ENCODE assay signal across 31 mouse cellular contexts in genomic region chr5:146158326-146158725, GRCm38 (mm10). TPM values are rescaled to one million over a fixed set of nuclear protein-coding genes. Genes with fewer than 3 reads are reported as not detected.
"Had no signal": no experiment of that assay in that cellular context is flagged by ENCODE, and none has a peak within 500 bp of the region (broad histone marks: within the 10 kb centered on the region; RNA-seq: fewer than 3 reads in every experiment).

No protein-coding gene starts in this region.

RNA-seq across cellular contexts. Expression of gene Gm5565, which starts 2.0 kb away (rescaled TPM):
- polyA plus RNA-seq: limb, embryonic 10.5 days; limb, embryonic 11.5 days; limb, embryonic 12.5 days; limb, embryonic 13.5 days; limb, embryonic 14.5 days; limb, embryonic 15.5 days; liver, adult 2 months; liver, embryonic 11.5 days; liver, embryonic 12.5 days; liver, embryonic 13.5 days; liver, embryonic 14.5 days; liver, embryonic 15.5 days; liver, embryonic 16.5 days; liver, postnatal 0 days; lung, adult 2 months; lung, embryonic 14.5 days; lung, embryonic 15.5 days; lung, embryonic 16.5 days; lung, postnatal 0 days; macrophage; midbrain, embryonic 10.5 days; midbrain, embryonic 11.5 days; midbrain, embryonic 12.5 days; midbrain, embryonic 13.5 days; midbrain, embryonic 14.5 days; midbrain, embryonic 15.5 days; midbrain, embryonic 16.5 days; midbrain, postnatal 0 days; myocyte; neural tube, embryonic 11.5 days; neural tube, embryonic 12.5 days had no signal

RNA-seq across cellular contexts. Expression of gene Gm6309, which starts 12.2 kb away (rescaled TPM):
- polyA plus RNA-seq: limb, embryonic 10.5 days; limb, embryonic 11.5 days; limb, embryonic 12.5 days; limb, embryonic 13.5 days; limb, embryonic 14.5 days; limb, embryonic 15.5 days; liver, adult 2 months; liver, embryonic 11.5 days; liver, embryonic 12.5 days; liver, embryonic 13.5 days; liver, embryonic 14.5 days; liver, embryonic 15.5 days; liver, embryonic 16.5 days; liver, postnatal 0 days; lung, adult 2 months; lung, embryonic 14.5 days; lung, embryonic 15.5 days; lung, embryonic 16.5 days; lung, postnatal 0 days; macrophage; midbrain, embryonic 10.5 days; midbrain, embryonic 11.5 days; midbrain, embryonic 12.5 days; midbrain, embryonic 13.5 days; midbrain, embryonic 14.5 days; midbrain, embryonic 15.5 days; midbrain, embryonic 16.5 days; midbrain, postnatal 0 days; myocyte; neural tube, embryonic 11.5 days; neural tube, embryonic 12.5 days had no signal

RNA-seq across cellular contexts. Expression of gene 1700001J03Rik, which starts 26.8 kb away (rescaled TPM):
- polyA plus RNA-seq: limb, embryonic 10.5 days; limb, embryonic 11.5 days; limb, embryonic 12.5 days; limb, embryonic 13.5 days; limb, embryonic 15.5 days; liver, adult 2 months; liver, embryonic 11.5 days; liver, embryonic 12.5 days; liver, embryonic 13.5 days; liver, embryonic 15.5 days; liver, embryonic 16.5 days; liver, postnatal 0 days; lung, embryonic 14.5 days; lung, embryonic 15.5 days; lung, embryonic 16.5 days; midbrain, embryonic 10.5 days; midbrain, embryonic 11.5 days; midbrain, embryonic 12.5 days; midbrain, embryonic 14.5 days; midbrain, embryonic 16.5 days; myocyte; neural tube, embryonic 11.5 days; neural tube, embryonic 12.5 days had no signal
